Mouse (Mus musculus) lung, postnatal 25 days (tissue): ENCODE measurements around the gene 4933417A18Rik.
"Not testable (repeated sequence)": the region's sequence is repeated elsewhere in the genome, so short reads cannot be mapped to it uniquely, and the experiment has no call there.

Experiments
- DNase-seq: peaks from one replicate; pipeline ENCODE4 v3.0.0; 2022; ENCODE audit warnings: low spot score

The 4933417A18Rik gene

DNA sequence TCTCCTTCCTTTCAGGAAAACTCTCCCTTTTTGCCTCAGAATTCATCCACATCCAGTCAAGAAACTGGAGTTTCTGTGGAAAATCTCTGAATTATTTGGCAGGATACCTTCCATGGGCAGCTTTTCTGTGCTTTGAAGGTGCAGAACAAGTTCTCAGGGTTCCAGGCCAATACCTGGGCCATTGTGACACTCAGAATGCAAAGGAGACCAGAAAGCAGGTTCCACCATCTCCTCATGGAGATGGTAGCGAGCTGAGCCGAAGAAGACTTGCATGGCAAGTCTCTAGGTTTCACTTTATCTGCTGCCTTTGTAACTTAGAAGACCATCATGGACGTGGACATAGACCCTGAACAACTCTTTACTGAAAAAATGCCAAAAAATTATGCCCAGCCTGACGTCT is at the start of gene 4933417A18Rik, which contains the start of gene Fam217a:
Gene 4933417A18Rik (plus strand): TSS at position 200 of the 400 bp plus-strand sequence.
Gene Fam217a (minus strand): TSS at position 101 of the 400 bp plus-strand sequence.
- DNase-seq = no peak

GRCm38 (mm10) chr13:34874736-34875135 is 49.5 kb upstream of the 4933417A18Rik start:
- DNase-seq = not testable (repeated sequence)

- DNase-seq = peak; percentile 92
These were observed 49.0 kb upstream of the 4933417A18Rik start, which contains the start of gene Prpf4b for GRCm38 (mm10) chr13:34875166-34875710. Gene Prpf4b, plus strand, starts transcription at chr13:34875302.

DNA sequence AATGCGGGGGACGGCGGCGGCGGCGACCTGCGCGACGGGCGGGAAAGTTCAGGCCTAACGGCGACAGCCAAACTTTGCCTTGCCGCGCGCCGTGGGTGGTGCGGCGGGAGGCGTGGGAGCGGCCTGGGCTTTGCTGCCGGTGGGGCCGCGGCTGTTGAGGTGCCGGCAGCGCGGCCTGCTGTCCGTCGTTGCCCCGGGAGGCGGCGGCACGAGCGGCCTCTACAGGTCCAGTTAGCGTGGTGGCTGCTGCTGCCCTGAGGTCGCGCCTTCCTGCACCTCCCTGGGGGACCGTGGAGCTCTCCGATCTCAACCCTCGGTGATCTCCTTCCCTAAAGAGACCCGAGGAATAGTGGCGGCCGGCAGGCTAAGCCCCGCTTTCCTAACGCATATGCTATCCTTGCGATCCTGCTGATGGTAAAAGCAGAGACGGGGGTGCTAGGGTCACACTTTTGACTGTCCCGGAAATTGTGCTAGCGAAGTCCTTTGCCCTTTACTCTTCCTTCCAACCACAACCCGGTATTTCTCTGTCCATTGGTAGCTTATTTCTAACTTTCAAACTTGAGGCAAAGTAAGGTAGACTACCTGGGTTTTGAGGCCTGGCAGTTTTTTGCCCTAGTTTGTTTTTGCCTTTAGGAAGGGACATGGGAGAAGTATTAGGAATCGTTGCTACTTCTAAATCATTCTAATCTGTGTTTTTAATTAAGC is 48.3 kb upstream of the 4933417A18Rik start:
- DNase-seq = peak; percentile 65

GRCm38 (mm10) chr13:34876481-34876880 is 47.7 kb upstream of the 4933417A18Rik start:
- DNase-seq = no peak

GRCm38 (mm10) chr13:34892871-34893270 is 31.3 kb upstream of the 4933417A18Rik start:
- DNase-seq = no peak

DNA sequence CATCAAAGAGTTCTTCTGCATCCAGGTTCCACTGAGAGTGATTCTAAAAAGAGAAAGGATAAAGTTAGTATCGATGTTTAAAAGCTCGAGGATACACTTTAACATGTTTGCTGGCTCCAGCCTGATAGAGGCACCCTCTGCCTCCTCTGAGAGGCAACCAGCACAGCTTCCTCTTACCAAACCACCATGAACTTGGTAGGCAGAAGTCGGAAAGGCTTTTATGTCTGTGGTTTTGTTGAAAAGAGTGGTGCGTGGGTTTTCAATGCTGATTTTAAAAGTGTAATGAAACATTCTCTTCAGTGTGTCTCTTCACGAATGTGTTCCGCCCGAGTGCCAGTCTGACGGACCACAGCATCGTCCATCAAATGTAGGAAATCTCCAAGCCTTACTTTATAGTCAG is 9.6 kb upstream of the 4933417A18Rik start:
- peak; percentile 5 for DNase-seq

DNA sequence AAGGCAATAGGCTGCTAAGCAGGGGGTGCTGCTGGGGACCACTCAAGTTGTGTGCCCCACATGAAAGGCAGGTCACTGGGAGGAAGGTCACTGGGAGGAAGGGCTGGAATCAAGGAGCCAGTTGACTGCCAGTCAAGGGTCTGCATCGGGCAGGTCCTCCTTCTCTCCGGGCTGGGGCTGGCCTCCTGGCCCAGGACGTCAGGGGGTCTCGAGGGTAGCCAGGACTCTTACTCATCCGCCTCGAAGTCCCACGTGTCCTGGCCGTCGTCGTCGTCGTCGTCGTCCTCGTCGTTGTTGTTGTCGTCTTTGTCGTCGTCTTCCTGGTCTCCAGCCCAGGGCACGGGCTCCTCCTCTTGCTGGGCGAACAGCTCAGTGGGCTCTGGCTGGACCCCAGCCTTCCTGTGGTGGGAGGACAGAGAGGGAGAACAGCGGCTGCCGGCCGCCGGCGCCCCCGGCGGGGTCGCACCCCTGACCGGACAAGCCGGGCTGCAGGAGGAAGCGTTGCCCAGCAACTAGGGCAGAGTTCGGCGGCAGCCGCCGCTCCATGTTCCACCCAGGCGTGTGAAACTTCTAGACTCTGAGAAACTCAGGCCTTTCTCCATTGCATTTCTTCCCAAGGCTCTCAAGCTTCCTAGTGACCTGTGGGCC is 7.6 kb upstream of the 4933417A18Rik start:
- no peak for DNase-seq

- DNase-seq = no peak
These were observed 10.9 kb downstream of the 4933417A18Rik start for GRCm38 (mm10) chr13:34934931-34935644.

DNA sequence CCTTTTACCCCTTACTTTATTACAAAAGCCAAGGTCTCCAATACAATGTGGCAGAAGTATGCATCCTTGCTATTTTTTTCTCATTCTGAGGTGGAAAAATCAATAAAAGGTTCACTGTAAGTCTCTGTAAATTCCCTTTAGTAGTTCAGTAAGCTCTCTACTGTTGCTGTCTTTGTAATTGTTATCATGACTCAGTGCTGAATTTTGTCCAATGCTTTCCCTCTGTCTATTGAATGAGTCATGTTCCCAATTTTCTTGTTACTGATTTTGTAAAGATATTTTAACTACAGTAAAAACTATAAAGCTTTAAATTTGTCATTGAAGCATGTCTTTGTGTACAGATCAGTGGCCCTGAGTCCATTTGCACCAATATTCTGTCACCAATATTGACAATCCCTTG is 18.2 kb downstream of the 4933417A18Rik start:
- no peak for DNase-seq

DNA sequence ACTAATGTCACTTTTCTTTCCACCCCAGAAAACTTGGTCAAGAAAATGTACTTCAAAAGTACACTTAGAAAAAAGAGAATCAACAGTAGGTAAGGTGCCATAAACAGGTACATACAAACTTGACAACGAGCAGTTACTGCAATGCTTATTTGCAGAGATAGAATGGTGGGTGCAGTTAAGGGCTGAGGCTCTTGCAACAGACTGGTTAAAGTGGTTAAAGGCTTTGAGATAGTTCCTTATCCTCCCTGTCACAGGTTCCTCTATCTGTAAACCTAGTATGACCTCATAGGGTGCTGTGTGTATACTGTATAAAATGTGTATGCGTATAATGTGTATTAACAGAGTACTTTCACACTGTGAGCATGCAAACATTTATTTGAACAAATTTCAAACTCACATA is 27.2 kb downstream of the 4933417A18Rik start:
- DNase-seq = not testable (repeated sequence)

DNA sequence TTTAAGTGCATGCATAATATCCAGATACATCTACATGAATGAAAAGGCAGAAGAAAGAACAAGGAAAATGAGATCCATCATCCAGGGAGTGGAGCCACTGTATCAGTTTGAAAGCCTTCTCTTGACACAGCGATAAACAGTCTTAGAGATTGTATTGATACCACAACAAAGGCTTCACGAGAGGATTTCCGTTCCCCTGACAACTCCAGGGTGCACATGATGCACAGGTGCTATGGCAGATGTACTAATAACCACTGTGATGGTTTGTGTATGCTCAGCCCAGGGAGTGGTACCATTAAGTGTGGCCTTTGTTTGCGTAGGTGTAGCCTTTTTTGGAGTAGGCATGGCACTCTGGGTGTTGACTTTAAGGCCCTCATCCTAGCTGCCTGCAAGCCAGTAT is 32.7 kb downstream of the 4933417A18Rik start:
- no peak for DNase-seq

GRCm38 (mm10) chr13:34958158-34958557 is 33.9 kb downstream of the 4933417A18Rik start:
- not testable (repeated sequence) for DNase-seq

DNA sequence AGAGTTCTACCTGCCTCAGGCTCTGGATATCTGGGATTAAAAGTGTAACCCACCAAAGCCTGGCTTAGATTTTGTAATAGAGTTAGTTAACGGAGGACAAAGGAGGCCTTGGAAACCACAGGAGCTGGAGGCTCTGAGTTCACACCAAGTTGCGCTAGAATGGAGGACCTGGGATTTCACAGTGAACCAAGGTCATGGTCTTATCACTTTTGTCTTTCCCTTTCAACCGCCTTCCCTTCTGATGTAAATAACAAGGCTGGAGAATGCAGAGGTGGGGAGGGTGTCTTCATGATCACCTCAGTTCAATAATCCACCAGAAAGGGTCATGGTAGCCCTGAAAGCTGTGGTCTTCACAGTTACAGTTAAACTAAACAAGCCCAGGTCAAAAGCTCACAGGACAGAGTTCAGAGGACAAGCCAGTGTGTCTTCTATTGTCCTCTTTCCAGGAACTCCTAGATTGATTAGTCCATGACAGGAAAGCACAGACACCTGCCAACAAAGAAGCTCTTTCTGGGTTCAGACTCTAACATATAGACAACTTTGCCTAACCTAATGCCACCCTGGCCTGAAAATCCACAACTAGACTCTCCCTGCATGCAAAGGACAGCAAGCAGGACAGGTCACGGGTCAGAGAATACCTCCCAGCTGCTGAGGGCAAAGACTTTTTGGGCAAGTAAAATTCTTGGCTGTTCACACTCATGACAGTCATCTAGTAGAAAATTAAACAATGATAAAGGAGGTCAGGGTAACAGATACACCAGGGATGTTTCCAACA is 37.0 kb downstream of the 4933417A18Rik start:
- DNase-seq = no peak

DNA sequence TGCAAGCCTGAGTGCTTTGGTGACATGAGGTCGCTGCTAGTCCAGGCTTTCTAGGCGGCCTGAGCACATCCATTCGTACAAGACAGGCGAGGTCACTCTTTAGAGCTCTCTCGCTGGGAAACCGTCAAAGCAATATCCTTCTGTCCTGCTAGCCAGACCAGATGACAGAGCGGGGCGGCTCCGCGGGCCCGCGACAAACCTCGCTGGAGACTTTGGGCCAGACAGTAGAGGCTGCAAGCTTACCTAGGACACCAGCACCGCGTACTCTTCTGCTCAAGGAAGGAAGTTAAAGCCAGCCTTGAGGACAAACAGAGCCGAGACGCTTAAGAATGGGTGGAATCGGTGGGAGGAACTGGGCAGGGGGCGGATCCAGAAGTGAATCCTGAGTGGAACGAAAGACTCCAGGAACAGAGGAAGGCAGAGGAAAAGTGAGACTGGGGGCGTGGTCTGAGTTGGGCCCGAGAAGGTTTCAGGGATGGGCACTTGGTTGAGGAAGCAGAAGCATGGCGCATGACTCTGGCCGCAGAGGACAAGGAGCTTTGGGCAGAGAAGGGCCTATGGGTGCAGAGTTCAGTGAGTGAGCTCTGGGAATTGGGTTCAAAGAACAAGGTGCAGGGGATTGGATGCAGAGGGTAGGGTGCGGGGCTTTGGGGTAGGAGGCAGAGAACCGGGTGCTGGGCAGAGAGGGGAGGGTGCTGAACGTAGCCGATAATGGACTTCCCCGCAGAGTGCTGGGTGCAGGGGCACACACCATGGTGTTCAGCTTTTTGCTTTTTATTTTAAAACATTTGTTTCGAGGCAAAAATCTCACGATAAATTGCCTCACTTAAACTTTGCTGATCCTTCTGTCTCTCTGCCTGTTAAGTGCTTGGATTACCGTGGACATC is 39.5 kb downstream of the 4933417A18Rik start, which contains the start of gene Eci3:
Gene Eci3 (minus strand): TSS at position 300 of the 887 bp plus-strand sequence.
- DNase-seq = peak; percentile 44

DNA sequence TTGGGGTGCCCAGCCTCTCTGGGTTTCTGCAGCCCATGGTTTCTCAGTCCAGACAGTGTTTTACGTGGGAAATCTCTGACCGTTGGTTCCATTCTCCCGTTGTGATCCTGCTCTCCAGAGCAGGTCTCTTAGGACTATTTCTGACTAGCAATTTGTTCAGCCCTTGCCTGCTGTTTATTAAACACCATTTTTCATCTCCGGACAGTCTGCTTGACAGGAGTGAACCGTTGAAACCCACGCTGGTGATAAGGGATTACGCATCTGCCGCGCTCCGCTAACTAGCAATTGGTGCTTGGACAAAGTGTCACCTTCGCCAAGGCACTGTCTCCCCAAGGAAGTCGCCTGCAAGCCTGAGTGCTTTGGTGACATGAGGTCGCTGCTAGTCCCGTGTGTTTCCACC is 40.2 kb downstream of the 4933417A18Rik start:
- no peak for DNase-seq

DNA sequence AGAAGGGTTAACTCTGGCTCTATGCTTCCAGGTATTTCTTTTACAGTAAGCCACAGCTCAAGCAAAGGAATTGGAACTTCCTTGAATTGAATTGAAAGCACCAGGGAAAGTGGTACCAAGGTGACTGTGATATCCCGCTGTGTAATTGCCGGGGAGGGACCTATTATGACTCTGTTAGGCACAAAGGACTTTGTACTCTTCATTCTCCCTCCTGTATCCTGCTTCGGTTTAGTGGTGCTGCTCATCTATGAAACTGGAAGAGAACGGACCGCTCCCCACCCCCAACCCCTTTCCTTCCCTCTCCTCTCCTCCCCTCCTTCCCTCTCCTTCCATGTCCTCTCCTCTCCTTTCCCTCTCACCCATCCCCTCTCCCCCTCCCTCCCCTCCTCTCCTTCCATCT is 40.7 kb downstream of the 4933417A18Rik start:
- DNase-seq = no peak

DNA sequence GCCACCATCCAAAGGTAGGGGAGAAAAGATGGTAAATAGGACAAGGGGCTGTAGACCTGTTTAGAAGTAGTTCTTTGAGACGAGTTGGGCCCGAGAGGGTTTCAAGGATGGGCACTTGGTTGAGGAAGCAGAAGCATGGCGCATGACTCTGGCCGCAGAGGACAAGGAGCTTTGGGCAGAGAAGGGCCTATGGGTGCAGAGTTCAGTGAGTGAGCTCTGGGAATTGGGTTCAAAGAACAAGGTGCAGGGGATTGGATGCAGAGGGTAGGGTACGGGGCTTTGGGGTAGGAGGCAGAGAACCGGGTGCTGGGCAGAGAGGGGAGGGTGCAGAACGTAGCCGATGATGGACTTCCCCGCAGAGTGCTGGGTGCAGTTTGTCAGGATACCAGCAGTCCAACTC is 41.4 kb downstream of the 4933417A18Rik start:
- not testable (repeated sequence) for DNase-seq

DNA sequence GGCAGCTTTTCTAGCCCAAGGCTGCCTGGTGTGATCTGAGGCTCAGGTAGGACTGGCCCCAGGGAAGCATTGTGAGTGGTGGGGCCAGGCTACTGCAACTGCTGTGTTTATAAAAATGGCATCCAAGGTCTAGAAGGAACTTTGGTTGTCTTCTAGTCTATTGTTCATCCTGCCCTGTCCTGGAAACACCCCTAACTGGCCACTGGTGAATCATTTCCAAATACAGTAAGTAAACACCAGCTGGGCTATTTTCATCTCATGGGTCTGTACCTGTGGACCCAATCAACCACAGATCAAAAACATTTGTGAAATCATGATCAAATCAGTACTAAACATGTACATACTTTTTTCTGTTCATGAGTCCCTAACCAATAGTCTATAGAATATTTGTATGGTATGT is 48.2 kb downstream of the 4933417A18Rik start:
- not testable (repeated sequence) for DNase-seq

DNA sequence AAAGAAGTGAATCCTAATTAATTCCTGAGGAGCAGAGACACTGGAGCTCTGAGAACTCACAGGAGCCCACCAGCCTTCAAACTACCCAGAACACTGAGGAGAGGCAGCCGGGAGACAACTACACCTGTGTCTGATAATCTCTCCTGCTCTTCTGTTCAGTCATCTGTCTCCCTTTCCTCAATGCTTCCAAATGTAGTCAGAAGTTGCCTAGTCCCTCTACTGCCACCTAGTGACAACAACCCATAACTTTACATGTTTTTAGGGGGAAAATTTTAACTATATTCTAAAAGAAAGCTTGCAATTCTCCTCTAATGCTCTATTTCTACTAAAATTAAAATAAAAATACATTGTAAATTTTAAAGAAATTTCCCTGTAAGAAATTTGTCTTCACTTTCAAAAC is 48.9 kb downstream of the 4933417A18Rik start:
- DNase-seq = peak; percentile 32
